Mouse (Mus musculus): ENCODE results near the gene Tead4. TPM values are rescaled to one million over a fixed set of nuclear protein-coding genes. Genes with fewer than 3 reads are reported as not detected.

Tead4 gene
- polyA plus RNA-seq, 1 experiment from 2014 or later, result 0.95 TPM

- no peaks in the 10 kb centered on the region for H3K4me1 ChIP-seq (replicated peaks; ENCODE audit: control insufficient read depth, insufficient read depth, low read length)
- H3K27ac ChIP-seq (ENCODE audit: low read depth, low read length), result no peak overlapping the region
- H3K9me3 ChIP-seq (ENCODE audit: control insufficient read depth, low read length), result no peaks in the 10 kb centered on the region
- 70% methylated on average over 4 of the region's 4 CpGs for WGBS
- no peak overlapping the region for H3K4me2 ChIP-seq
- ATAC-seq (replicated peaks; ENCODE audit: low FRiP score) (no peak), DNase-seq (ENCODE audit: low spot score) (no peak)
- no peaks in the 10 kb centered on the region for H3K36me3 ChIP-seq (ENCODE audit: control insufficient read depth, insufficient read depth, low read length)
- no peaks in the 10 kb centered on the region for H3K27me3 ChIP-seq (replicated peaks; ENCODE audit: control insufficient read depth, insufficient read depth, low read length)
- no peak overlapping the region for H3K4me3 ChIP-seq (ENCODE audit: low read depth, low read length)
- H3K9ac ChIP-seq (ENCODE audit: low read depth, low read length), result no peak overlapping the region
These were observed 30.8 kb downstream of the Tead4 start for GRCm38 (mm10) chr6:128269850-128270249.

GRCm38 (mm10) chr6:128264870-128265526 is 35.6 kb downstream of the Tead4 start:
- no peaks in the 10 kb centered on the region for H3K36me3 ChIP-seq (ENCODE audit: control insufficient read depth, insufficient read depth, low read length)
- H3K4me2 ChIP-seq, result no peak overlapping the region
- DNase-seq (ENCODE audit: low spot score) (no peak), ATAC-seq (replicated peaks; ENCODE audit: low FRiP score) (no peak; the same call in 1 of the 2 replicates)
- H3K9me3 ChIP-seq (ENCODE audit: control insufficient read depth, low read length), result no peaks in the 10 kb centered on the region
- H3K9ac ChIP-seq (ENCODE audit: low read depth, low read length), result no peak overlapping the region
- no peak overlapping the region for H3K27ac ChIP-seq (ENCODE audit: low read depth, low read length)
- H3K4me1 ChIP-seq (replicated peaks; ENCODE audit: control insufficient read depth, insufficient read depth, low read length), result no peaks in the 10 kb centered on the region
- 91% methylated on average over 8 of the region's 8 CpGs for WGBS
- no peaks in the 10 kb centered on the region for H3K27me3 ChIP-seq (replicated peaks; ENCODE audit: control insufficient read depth, insufficient read depth, low read length)
- H3K4me3 ChIP-seq (ENCODE audit: low read depth, low read length), result no peak overlapping the region

- Histone ChIP-seq H3K9ac (ENCODE audit: low read depth, low read length) (no peak overlapping the region), H3K4me2 (no peak overlapping the region), H3K27ac (ENCODE audit: low read depth, low read length) (no peak overlapping the region), H3K36me3 (ENCODE audit: control insufficient read depth, insufficient read depth, low read length) (no peaks in the 10 kb centered on the region), H3K4me1 (replicated peaks; ENCODE audit: control insufficient read depth, insufficient read depth, low read length) (no peaks in the 10 kb centered on the region), H3K9me3 (ENCODE audit: control insufficient read depth, low read length) (no peaks in the 10 kb centered on the region), H3K4me3 (ENCODE audit: low read depth, low read length) (no peak overlapping the region), H3K27me3 (replicated peaks; ENCODE audit: control insufficient read depth, insufficient read depth, low read length) (no peaks in the 10 kb centered on the region)
- DNase-seq (ENCODE audit: low spot score) (no peak), ATAC-seq (replicated peaks; ENCODE audit: low FRiP score) (no peak)
- WGBS, result 80% methylated on average over 1 of the region's 1 CpGs
These were observed 39.1 kb downstream of the Tead4 start for GRCm38 (mm10) chr6:128261486-128261885.

- DNase-seq (ENCODE audit: low spot score) (no peak), ATAC-seq (replicated peaks; ENCODE audit: low FRiP score) (no peak; the same call in 1 of the 2 replicates)
- 89% methylated on average over 3 of the region's 3 CpGs for WGBS
- H3K36me3 ChIP-seq (ENCODE audit: control insufficient read depth, insufficient read depth, low read length), result no peaks in the 10 kb centered on the region
- no peaks in the 10 kb centered on the region for H3K27me3 ChIP-seq (replicated peaks; ENCODE audit: control insufficient read depth, insufficient read depth, low read length)
- no peak overlapping the region for H3K27ac ChIP-seq (ENCODE audit: low read depth, low read length)
- no peak overlapping the region for H3K4me3 ChIP-seq (ENCODE audit: low read depth, low read length)
- H3K4me1 ChIP-seq (replicated peaks; ENCODE audit: control insufficient read depth, insufficient read depth, low read length), result no peaks in the 10 kb centered on the region
- H3K4me2 ChIP-seq, result no peak overlapping the region
- H3K9me3 ChIP-seq (ENCODE audit: control insufficient read depth, low read length), result no peaks in the 10 kb centered on the region
- no peak overlapping the region for H3K9ac ChIP-seq (ENCODE audit: low read depth, low read length)
These were observed 41.4 kb downstream of the Tead4 start for GRCm38 (mm10) chr6:128259252-128259651.

GRCm38 (mm10) chr6:128255941-128256340 is 44.7 kb downstream of the Tead4 start:
- no peak overlapping the region for H3K9ac ChIP-seq (ENCODE audit: low read depth, low read length)
- H3K9me3 ChIP-seq (ENCODE audit: control insufficient read depth, low read length), result no peaks in the 10 kb centered on the region
- ATAC-seq (replicated peaks; ENCODE audit: low FRiP score) (no peak), DNase-seq (ENCODE audit: low spot score) (no peak)
- no peak overlapping the region for H3K4me3 ChIP-seq (ENCODE audit: low read depth, low read length)
- no peaks in the 10 kb centered on the region for H3K36me3 ChIP-seq (ENCODE audit: control insufficient read depth, insufficient read depth, low read length)
- H3K27me3 ChIP-seq (replicated peaks; ENCODE audit: control insufficient read depth, insufficient read depth, low read length), result no peaks in the 10 kb centered on the region
- H3K4me2 ChIP-seq, result no peak overlapping the region
- no peak overlapping the region for H3K27ac ChIP-seq (ENCODE audit: low read depth, low read length)
- 69% methylated on average over 2 of the region's 2 CpGs for WGBS
- no peaks in the 10 kb centered on the region for H3K4me1 ChIP-seq (replicated peaks; ENCODE audit: control insufficient read depth, insufficient read depth, low read length)

- no peak overlapping the region for H3K4me3 ChIP-seq (ENCODE audit: low read depth, low read length)
- no peak overlapping the region for H3K9ac ChIP-seq (ENCODE audit: low read depth, low read length)
- H3K9me3 ChIP-seq (ENCODE audit: control insufficient read depth, low read length), result no peaks in the 10 kb centered on the region
- no peak overlapping the region for H3K27ac ChIP-seq (ENCODE audit: low read depth, low read length)
- no peak overlapping the region for H3K4me2 ChIP-seq
- ATAC-seq (replicated peaks; ENCODE audit: low FRiP score) (no peak), DNase-seq (ENCODE audit: low spot score) (no peak)
- 85% methylated on average over 4 of the region's 4 CpGs for WGBS
- no peaks in the 10 kb centered on the region for H3K27me3 ChIP-seq (replicated peaks; ENCODE audit: control insufficient read depth, insufficient read depth, low read length)
- no peaks in the 10 kb centered on the region for H3K36me3 ChIP-seq (ENCODE audit: control insufficient read depth, insufficient read depth, low read length)
- no peaks in the 10 kb centered on the region for H3K4me1 ChIP-seq (replicated peaks; ENCODE audit: control insufficient read depth, insufficient read depth, low read length)
These were observed 45.3 kb downstream of the Tead4 start for GRCm38 (mm10) chr6:128255292-128255691.

- Histone ChIP-seq H3K36me3 (ENCODE audit: control insufficient read depth, insufficient read depth, low read length) (no peaks in the 10 kb centered on the region), H3K4me1 (replicated peaks; ENCODE audit: control insufficient read depth, insufficient read depth, low read length) (no peaks in the 10 kb centered on the region), H3K27me3 (replicated peaks; ENCODE audit: control insufficient read depth, insufficient read depth, low read length) (no peaks in the 10 kb centered on the region), H3K9me3 (ENCODE audit: control insufficient read depth, low read length) (no peaks in the 10 kb centered on the region), H3K27ac (ENCODE audit: low read depth, low read length) (no peak overlapping the region), H3K4me2 (no peak overlapping the region), H3K4me3 (ENCODE audit: low read depth, low read length) (no peak overlapping the region), H3K9ac (ENCODE audit: low read depth, low read length) (no peak overlapping the region)
- ATAC-seq (replicated peaks; ENCODE audit: low FRiP score) (no peak), DNase-seq (ENCODE audit: low spot score) (no peak)
- 70% methylated on average over 4 of the region's 4 CpGs for WGBS
These were observed 46.1 kb downstream of the Tead4 start for GRCm38 (mm10) chr6:128254551-128254950.

- H3K4me3 ChIP-seq (ENCODE audit: low read depth, low read length), result no peak overlapping the region
- H3K4me1 ChIP-seq (replicated peaks; ENCODE audit: control insufficient read depth, insufficient read depth, low read length), result no peaks in the 10 kb centered on the region
- no peak overlapping the region for H3K27ac ChIP-seq (ENCODE audit: low read depth, low read length)
- H3K36me3 ChIP-seq (ENCODE audit: control insufficient read depth, insufficient read depth, low read length), result no peaks in the 10 kb centered on the region
- DNase-seq (ENCODE audit: low spot score) (no peak), ATAC-seq (replicated peaks; ENCODE audit: low FRiP score) (no peak)
- WGBS, result 72% methylated on average over 2 of the region's 2 CpGs
- no peaks in the 10 kb centered on the region for H3K9me3 ChIP-seq (ENCODE audit: control insufficient read depth, low read length)
- no peak overlapping the region for H3K9ac ChIP-seq (ENCODE audit: low read depth, low read length)
- H3K4me2 ChIP-seq, result no peak overlapping the region
- H3K27me3 ChIP-seq (replicated peaks; ENCODE audit: control insufficient read depth, insufficient read depth, low read length), result no peaks in the 10 kb centered on the region
These were observed 47.5 kb downstream of the Tead4 start for GRCm38 (mm10) chr6:128253111-128253510.

GRCm38 (mm10) chr6:128250596-128250995 is 50.0 kb downstream of the Tead4 start:
- ATAC-seq (replicated peaks; ENCODE audit: low FRiP score) (no peak), DNase-seq (ENCODE audit: low spot score) (no peak)
- H3K4me3 ChIP-seq (ENCODE audit: low read depth, low read length), result no peak overlapping the region
- no peaks in the 10 kb centered on the region for H3K36me3 ChIP-seq (ENCODE audit: control insufficient read depth, insufficient read depth, low read length)
- no peak overlapping the region for H3K9ac ChIP-seq (ENCODE audit: low read depth, low read length)
- 90% methylated on average over 5 of the region's 5 CpGs for WGBS
- no peaks in the 10 kb centered on the region for H3K27me3 ChIP-seq (replicated peaks; ENCODE audit: control insufficient read depth, insufficient read depth, low read length)
- H3K4me1 ChIP-seq (replicated peaks; ENCODE audit: control insufficient read depth, insufficient read depth, low read length), result no peaks in the 10 kb centered on the region
- H3K4me2 ChIP-seq, result no peak overlapping the region
- H3K9me3 ChIP-seq (ENCODE audit: control insufficient read depth, low read length), result no peaks in the 10 kb centered on the region
- H3K27ac ChIP-seq (ENCODE audit: low read depth, low read length), result no peak overlapping the region

All from liver, embryonic 11.5 days (tissue).